Mouse (Mus musculus) lung, embryonic 16.5 days (tissue): ENCODE measurements at regions not wholly inside any gene's neighbourhood (a gene's known extent, or its start where the extent isn't known, plus 50 kb on each side); places are given as distances from the start of the nearest gene placed in this dataset.

Experiments used
- ATAC-seq: fragments of 200-750 bp; cut with Nextera tagmentation; 2 replicates; pipeline ENCODE4 v1.8.0; 2017; ENCODE audit warnings: low read depth, mild to moderate bottlenecking, moderate library complexity
- H3K27ac ChIP-seq: fragments of 300-500 bp; sonication (generic); 2 replicates; pipeline ENCODE4 v1.5.1; 2014; ENCODE audit warnings: mild to moderate bottlenecking, control low read depth, low read length
- H3K27me3 ChIP-seq: fragments of 300-500 bp; sonication (generic); 2 replicates; pipeline ENCODE4 v1.6.1; 2014; ENCODE audit warnings: low read depth, low read length, mixed read lengths; ENCODE audit not compliant: control insufficient read depth, insufficient read depth
- H3K36me3 ChIP-seq: fragments of 300-500 bp; sonication (generic); 2 replicates; pipeline ENCODE4 v1.6.1; 2014; ENCODE audit warnings: low read length; ENCODE audit not compliant: control insufficient read depth, insufficient read depth
- H3K4me1 ChIP-seq: fragments of 300-500 bp; sonication (generic); replicated peaks from 2 replicates; pipeline ENCODE4 v1.6.1; 2014; ENCODE audit warnings: low read length, mixed read lengths; ENCODE audit not compliant: control insufficient read depth, insufficient read depth
- H3K4me2 ChIP-seq: fragments of 300-500 bp; sonication (generic); 2 replicates; pipeline ENCODE4 v1.6.1; 2014; ENCODE audit warnings: low read depth, low read length, control low read depth
- H3K4me3 ChIP-seq: fragments of 300-500 bp; sonication (generic); 2 replicates; pipeline ENCODE4 v1.5.1; 2014; ENCODE audit warnings: mild to moderate bottlenecking, low read length, control low read depth
- H3K9ac ChIP-seq: fragments of 300-500 bp; sonication (generic); 2 replicates; pipeline ENCODE4 v1.6.1; 2014; ENCODE audit warnings: low read length, control low read depth
- H3K9me3 ChIP-seq: fragments of 300-500 bp; sonication (generic); 2 replicates; pipeline ENCODE4 v1.6.1; 2016; ENCODE audit warnings: low read length; ENCODE audit not compliant: control insufficient read depth
- WGBS: fragments of 180-500 bp; shearing (Covaris S2); extraction: QIAGEN DNeasy Blood & Tissue Kit; methylation state at CpG from one replicate; pipeline ENCODE4 v1.1.7; 2014; 5-methylcytosine and 5-hydroxymethylcytosine counted together

DNA sequence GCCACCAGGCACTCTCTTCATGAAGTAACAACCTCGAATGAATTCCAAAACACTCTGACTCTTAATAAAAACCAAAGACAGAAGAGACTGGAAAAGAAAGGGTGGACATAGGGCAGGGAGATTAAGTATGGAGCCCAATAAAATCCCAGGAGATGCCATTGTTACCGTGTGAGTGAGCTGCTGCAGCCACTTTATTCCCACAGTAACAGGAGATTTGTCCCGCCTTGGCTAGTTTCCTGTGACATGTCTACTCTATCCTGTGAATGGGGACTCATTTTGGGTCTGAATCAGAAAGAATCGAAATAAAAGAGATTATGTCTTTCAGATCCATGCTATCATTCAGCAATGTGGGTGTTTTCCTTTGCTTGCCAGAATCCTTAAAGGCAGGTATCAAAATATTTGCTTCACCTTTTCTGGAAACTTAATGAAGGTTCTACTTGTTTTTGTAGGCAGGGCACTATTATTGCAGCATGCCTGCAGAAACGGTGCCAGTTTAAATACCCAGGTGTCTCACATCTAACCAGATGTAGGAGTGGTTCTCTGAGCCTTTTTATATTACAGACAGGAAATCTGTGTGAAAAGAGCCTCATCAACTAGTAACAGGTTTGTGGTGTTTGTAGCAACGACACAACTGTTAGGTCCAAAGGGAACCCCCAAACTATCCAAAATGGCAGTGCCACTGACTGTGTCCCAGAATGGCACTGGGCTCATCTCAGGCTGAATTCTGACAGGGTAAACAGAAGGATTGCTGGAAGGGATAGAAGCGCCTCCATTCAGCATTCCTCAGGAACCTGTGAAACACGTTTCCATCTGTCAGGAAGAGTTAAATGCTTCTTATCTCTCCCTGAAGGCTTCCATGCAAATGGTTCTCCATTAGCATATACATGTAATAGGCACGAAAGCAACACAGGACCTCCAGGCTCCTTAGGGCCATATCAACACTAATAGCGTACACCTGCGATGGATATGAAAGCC, 55.5 kb upstream of the Chd2 start:
- Histone ChIP-seq H3K4me3 (no peak overlapping the region), H3K27me3 (no peaks in the 10 kb centered on the region), H3K9ac (peak overlapping the region; percentile 14; the same call in 1 of the 2 replicates), H3K36me3 (no peaks in the 10 kb centered on the region), H3K4me1 (peaks cover 16% of the 10 kb centered on the region), H3K27ac (peak overlapping the region; percentile 94; the same call in 1 of the 2 replicates), H3K9me3 (no peaks in the 10 kb centered on the region), H3K4me2 (no peak overlapping the region)
- no peak for ATAC-seq
- 55% methylated on average over 11 of the region's 11 CpGs for WGBS

DNA sequence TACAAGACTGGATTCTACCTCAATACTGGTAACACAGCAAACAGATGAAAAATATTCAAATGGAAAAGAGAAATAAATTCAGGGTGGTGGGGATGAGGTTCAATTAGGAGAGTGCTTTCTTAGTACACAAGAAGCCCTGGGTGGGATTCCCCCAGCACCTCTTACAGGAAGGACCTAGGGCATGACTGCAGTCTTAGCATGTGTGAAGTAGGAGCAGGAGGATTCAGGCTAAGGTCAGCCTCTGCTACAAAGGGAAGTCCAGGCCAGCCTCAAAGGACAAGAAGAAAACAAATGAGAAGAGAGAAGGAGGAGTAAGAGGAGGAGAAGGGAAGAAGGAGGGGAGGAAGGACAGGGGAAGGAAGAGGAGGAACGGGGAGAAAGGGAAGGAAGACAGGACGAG, 54.8 kb upstream of the Chd2 start:
- Histone ChIP-seq H3K9ac (peak overlapping the region; percentile 14; the same call in 1 of the 2 replicates), H3K36me3 (no peaks in the 10 kb centered on the region), H3K9me3 (no peaks in the 10 kb centered on the region), H3K4me1 (peaks cover 16% of the 10 kb centered on the region), H3K4me2 (no peak overlapping the region), H3K4me3 (no peak overlapping the region), H3K27me3 (no peaks in the 10 kb centered on the region), H3K27ac (peak overlapping the region; percentile 94)
- ATAC-seq = no peak
- WGBS = 40% methylated on average over 2 of the region's 2 CpGs

DNA sequence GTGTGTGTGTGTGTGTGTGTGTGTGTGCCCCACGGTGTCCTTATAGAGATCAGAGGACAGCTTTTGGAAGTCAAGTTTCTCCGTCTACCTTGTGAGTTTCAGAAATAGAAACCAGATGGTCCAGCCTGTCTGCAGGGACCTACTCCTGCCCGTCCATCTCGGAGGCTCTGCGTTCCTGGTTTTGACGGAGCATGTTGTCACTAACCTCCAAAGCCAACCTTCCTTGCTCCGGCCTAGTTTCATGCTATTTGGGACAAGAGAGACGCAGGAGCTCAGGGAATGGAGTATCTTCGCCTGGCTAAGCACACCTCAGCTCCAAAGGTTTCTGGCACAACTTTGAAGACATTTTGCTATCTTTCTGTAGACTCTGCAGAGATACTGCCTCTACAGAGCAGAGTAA, 54.2 kb upstream of the Chd2 start:
- 46% methylated on average over 9 of the region's 9 CpGs for WGBS
- no peak overlapping the region; the same call in 1 of the 2 replicates for H3K9ac ChIP-seq
- ATAC-seq = no peak

DNA sequence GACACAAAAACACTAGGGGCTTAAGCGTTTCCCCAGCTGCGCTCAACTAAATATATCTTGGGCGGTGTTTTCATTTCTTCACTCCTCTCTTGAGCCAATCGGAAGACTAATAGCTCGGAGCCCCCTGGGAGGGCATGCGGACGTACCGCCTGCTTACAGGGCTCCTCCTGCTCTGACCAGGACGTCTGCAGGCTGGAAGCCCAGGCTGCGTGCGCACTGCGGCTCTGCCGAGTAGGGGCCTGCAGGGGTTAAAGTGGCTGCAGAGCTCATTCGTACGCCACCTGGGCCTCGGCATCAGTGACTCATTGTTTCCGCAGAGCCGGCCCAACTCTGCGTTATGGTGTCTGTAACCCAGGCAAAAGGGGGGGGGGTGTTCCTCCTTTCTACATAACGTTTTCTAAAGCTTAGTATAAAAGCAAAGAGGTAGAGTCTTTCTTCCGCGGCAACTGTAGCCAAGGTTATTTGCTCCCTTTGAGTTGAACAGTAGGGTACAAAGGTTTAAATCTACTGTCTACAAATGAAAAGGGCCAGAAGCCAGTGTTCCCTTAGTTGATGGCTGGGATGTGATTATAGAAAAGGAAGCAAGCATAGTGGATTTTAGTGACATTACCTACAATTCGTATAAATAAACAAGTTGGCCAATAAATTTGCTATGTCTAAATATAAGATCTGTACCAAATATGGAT, 53.7 kb upstream of the Chd2 start:
- H3K27me3 ChIP-seq = no peaks in the 10 kb centered on the region
- ATAC-seq = peak; percentile 100
- H3K36me3 ChIP-seq = no peaks in the 10 kb centered on the region
- H3K4me2 ChIP-seq = peak overlapping the region; percentile 66
- 3% methylated on average over 23 of the region's 23 CpGs for WGBS
- H3K4me3 ChIP-seq = peak overlapping the region; percentile 32
- H3K9ac ChIP-seq = peak overlapping the region; percentile 17
- H3K27ac ChIP-seq = peak overlapping the region; percentile 94
- H3K9me3 ChIP-seq = no peaks in the 10 kb centered on the region
- H3K4me1 ChIP-seq = peaks cover 16% of the 10 kb centered on the region

More for the DNA sequence above, 54.2 kb upstream of the Chd2 start:
- no peaks in the 10 kb centered on the region for H3K36me3 ChIP-seq
- peak overlapping the region; percentile 94 for H3K27ac ChIP-seq
- H3K27me3 ChIP-seq = no peaks in the 10 kb centered on the region
- peaks cover 16% of the 10 kb centered on the region for H3K4me1 ChIP-seq
- no peak overlapping the region for H3K4me3 ChIP-seq
- H3K9me3 ChIP-seq = no peaks in the 10 kb centered on the region
- peak overlapping the region; percentile 66 for H3K4me2 ChIP-seq

DNA sequence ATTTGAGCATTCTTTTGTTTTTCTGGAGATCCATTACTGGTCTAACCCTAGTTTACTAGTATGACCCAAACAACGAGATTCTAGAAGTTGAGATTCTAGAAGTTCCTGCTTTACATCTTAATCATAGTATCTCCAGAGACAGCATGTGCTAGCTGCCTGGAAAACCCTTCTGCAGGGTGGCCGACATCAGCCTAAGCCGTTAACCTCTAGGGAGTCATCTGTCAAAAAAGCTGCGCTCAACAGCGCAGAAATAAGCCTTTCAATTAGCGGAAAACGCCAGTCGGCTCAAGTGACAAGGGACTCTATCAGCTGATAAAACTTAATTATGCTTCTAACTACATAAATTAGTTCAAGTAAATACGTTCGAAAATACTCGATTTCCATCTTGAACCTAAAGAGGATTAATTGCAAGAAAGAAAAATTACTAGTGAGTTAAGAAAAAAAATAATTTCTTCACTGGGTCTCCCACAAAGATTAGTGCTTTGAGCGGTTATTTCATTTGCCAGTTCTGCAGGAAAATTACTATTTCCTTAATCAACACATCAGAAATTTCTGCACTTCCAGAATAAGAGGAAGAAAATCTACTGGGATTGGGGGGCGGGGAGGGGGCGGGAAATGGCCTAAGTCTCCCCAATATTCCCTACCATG, 53.0 kb upstream of the Chd2 start:
- H3K4me1 ChIP-seq = peaks cover 17% of the 10 kb centered on the region
- WGBS = under 1% methylated on average over 14 of the region's 14 CpGs
- no peaks in the 10 kb centered on the region for H3K36me3 ChIP-seq
- H3K27ac ChIP-seq = peak overlapping the region; percentile 94
- peak; percentile 35; the same call in 1 of the 2 replicates for ATAC-seq
- H3K27me3 ChIP-seq = no peaks in the 10 kb centered on the region
- H3K9me3 ChIP-seq = no peaks in the 10 kb centered on the region
- peak overlapping the region; percentile 66 for H3K4me2 ChIP-seq
- peak overlapping the region; percentile 61 for H3K9ac ChIP-seq
- H3K4me3 ChIP-seq = peak overlapping the region; percentile 32

DNA sequence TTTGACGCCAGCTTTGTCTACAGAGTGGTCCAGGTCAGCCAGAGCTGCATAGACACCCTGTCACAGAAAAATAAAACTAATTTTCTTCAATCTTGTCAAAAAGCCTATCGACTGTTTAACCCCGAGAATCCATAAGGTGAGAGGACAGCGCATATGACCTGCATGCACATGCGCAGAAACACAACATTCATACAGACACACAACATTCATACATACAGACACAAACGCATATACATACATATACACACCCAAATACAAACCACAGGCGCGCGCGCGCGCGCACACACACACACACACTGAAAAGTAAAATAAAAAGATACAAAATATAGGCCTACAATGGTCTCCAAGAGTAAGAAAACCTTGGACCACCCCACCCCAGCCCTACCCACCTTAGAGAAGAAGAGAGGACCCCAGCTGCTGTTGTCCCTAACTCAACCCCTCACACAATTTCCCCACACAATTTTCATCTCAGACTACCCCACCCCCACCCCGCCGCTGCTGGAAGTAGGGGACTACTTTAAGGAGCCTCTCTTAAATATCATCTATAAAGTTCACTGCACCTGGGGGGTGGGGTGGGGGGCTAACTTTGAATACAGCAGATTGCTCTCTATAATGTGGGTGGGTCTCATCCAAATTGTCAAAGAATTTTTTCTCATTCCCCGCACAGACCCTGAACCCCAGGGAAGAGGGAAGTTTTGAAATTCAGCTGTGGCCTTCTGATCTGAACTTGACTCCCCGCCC, 52.2 kb upstream of the Chd2 start:
- Histone ChIP-seq H3K4me3 (no peak overlapping the region), H3K27ac (peak overlapping the region; percentile 31), H3K27me3 (no peaks in the 10 kb centered on the region), H3K4me2 (0 out of 2 replicates have a peak overlapping the region, but pooled peaks have one; percentile 3), H3K9ac (peak overlapping the region; percentile 2; the same call in 1 of the 2 replicates), H3K36me3 (no peaks in the 10 kb centered on the region), H3K4me1 (peaks cover 23% of the 10 kb centered on the region), H3K9me3 (no peaks in the 10 kb centered on the region)
- WGBS = 78% methylated on average over 16 of the region's 17 CpGs
- no peak for ATAC-seq

DNA sequence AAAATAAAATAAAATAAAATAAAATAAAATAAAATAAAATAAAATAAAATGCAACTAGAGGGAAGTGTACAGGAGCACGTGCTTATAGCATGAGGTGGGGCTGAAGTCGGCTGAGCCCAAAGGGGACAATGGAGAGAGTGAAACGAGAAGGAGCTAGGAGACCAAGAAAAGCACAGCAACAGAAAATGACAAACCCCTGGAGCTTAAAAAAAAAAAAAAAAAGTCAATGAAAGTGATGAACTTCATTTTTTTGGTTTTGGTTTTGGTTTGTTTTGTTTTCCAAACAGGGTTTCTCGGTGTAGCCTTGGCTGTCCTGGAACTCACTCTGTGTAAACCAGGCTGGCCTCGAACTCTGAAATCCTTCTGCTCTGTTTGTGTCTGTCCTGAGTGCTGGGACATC, 51.2 kb upstream of the Chd2 start:
- H3K9ac ChIP-seq = no peak overlapping the region
- H3K4me2 ChIP-seq = no peak overlapping the region
- H3K27me3 ChIP-seq = no peaks in the 10 kb centered on the region
- 95% methylated on average over 5 of the region's 5 CpGs for WGBS
- H3K36me3 ChIP-seq = no peaks in the 10 kb centered on the region
- no peak overlapping the region for H3K4me3 ChIP-seq
- no peak overlapping the region for H3K27ac ChIP-seq
- ATAC-seq = no peak
- H3K9me3 ChIP-seq = no peaks in the 10 kb centered on the region
- peaks cover 27% of the 10 kb centered on the region for H3K4me1 ChIP-seq
